Mouse (Mus musculus) spleen, adult 2 months (tissue): ENCODE measurements around the gene Slc25a29. TPM values are rescaled to one million over a fixed set of nuclear protein-coding genes. Genes with fewer than 3 reads are reported as not detected.

Experiments
- DNase-seq, 2 experiments: peaks; one replicate each; pipeline versions ENCODE4 v3.0.0 to v3.0.0-alpha.2; 2012 to 2021; ENCODE audit warnings: low spot score in 2 of 2, low read depth in 1 of 2
- H3K27ac ChIP-seq: fragments of 200-500 bp; 2 replicates; pipeline ENCODE4 v1.5.1; 2012; ENCODE audit warnings: low read length, inconsistent platforms; ENCODE audit not compliant: insufficient read depth
- H3K27me3 ChIP-seq: fragments of 200-500 bp; 2 replicates; pipeline ENCODE4 v1.6.1; 2012; ENCODE audit warnings: mild to moderate bottlenecking, moderate library complexity, low read length, inconsistent platforms; ENCODE audit not compliant: control insufficient read depth, insufficient read depth
- H3K36me3 ChIP-seq: fragments of 200-500 bp; 2 replicates; pipeline ENCODE4 v1.6.1; 2012; ENCODE audit warnings: mild to moderate bottlenecking, low read length, inconsistent platforms; ENCODE audit not compliant: control insufficient read depth, insufficient read depth
- H3K4me1 ChIP-seq: fragments of 200-500 bp; 2 replicates; pipeline ENCODE4 v1.6.1; 2011; ENCODE audit warnings: inconsistent platforms; ENCODE audit not compliant: control insufficient read depth, insufficient read depth, insufficient read length
- H3K4me3 ChIP-seq: fragments of 200-500 bp; 2 replicates; pipeline ENCODE4 v1.5.1; 2011; ENCODE audit warnings: mild to moderate bottlenecking, inconsistent platforms; ENCODE audit not compliant: insufficient read depth, insufficient read length; ENCODE audit errors: extremely low read depth
- CTCF ChIP-seq: fragments of 200-500 bp; IDR thresholded peaks from 2 replicates; pipeline ENCODE4 v1.5.1; 2011; ENCODE audit warnings: mild to moderate bottlenecking, inconsistent platforms; ENCODE audit not compliant: insufficient read depth, insufficient read length, insufficient replicate concordance; ENCODE audit errors: extremely low read depth
- POLR2A ChIP-seq: fragments of 200-500 bp; IDR thresholded peaks from 2 replicates; pipeline ENCODE4 v1.6.1; 2011; ENCODE audit warnings: low read depth, low read length, inconsistent platforms
- WGBS: fragments of 180-500 bp; shearing (Covaris S2); methylation state at CpG from one replicate; pipeline ENCODE4 v1.1.7; 2018; 5-methylcytosine and 5-hydroxymethylcytosine counted together
- polyA plus RNA-seq: library from polyadenylated mRNA; depleted of rRNA; stranded (reverse); fragments of >200 nt; gene quantifications from 2 replicates; pipeline ENCODE4 v1.2.3, GENCODE M21; 2012

Slc25a29 gene
- polyA plus RNA-seq, 1 experiment, result 5.9 TPM

DNA sequence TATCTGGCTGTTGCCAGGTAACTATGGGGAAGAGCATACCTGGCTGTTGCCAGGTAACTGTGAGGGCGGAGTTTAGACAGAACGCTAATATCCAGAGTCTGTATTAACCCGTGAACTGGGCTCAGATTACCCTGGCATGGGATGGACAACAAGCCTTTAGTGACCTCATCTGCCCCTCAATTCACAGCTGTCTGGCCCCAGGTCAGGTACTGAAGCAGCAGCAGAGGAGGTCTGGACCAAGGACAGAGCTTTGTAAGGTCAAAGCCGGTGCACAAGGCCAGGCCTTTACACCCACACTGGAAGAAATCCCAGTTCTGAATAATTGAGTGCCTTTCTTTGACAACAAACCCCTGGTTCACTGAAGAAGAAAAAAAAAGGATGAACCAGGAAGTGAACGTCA is 6.0 kb downstream of the Slc25a29 start:
- no peak for TF ChIP-seq CTCF
- TF ChIP-seq POLR2A, result no peak
- Histone ChIP-seq H3K27me3 (no peaks in the 10 kb centered on the region), H3K4me3 (no peak overlapping the region), H3K4me1 (no peaks in the 10 kb centered on the region), H3K27ac (no peak overlapping the region), H3K36me3 (0 out of 2 replicates have a peak, but pooled peaks cover 5% of the 10 kb centered on the region)
- WGBS, result 83% methylated on average over 5 of the region's 5 CpGs
- DNase-seq, result no peak

DNA sequence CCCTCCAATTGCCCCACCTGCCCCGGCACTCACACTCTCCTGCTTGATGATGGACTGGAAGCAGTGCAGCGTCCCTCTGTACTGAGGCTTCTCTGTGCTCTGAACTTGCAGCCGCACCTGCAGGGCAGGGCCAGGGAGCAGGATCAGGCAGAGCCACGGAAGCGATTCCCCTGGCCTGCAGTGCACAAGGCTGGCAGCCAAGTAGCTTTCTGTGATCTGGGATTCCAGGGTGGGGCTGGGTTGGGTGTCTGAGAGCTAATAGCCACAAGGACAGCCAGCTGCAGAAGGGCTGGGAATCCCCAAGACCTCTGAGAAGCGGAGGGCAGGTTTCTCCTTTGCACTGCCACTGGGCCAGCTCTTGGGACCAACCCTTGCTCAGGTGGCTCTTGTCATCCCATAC is 8.0 kb downstream of the Slc25a29 start:
- no peak for DNase-seq
- TF ChIP-seq POLR2A (no peak), CTCF (no peak)
- Histone ChIP-seq H3K4me3 (no peak overlapping the region), H3K36me3 (0 out of 2 replicates have a peak, but pooled peaks cover 5% of the 10 kb centered on the region), H3K4me1 (no peaks in the 10 kb centered on the region), H3K27me3 (no peaks in the 10 kb centered on the region), H3K27ac (no peak overlapping the region)
- 94% methylated on average over 6 of the region's 6 CpGs for WGBS

DNA sequence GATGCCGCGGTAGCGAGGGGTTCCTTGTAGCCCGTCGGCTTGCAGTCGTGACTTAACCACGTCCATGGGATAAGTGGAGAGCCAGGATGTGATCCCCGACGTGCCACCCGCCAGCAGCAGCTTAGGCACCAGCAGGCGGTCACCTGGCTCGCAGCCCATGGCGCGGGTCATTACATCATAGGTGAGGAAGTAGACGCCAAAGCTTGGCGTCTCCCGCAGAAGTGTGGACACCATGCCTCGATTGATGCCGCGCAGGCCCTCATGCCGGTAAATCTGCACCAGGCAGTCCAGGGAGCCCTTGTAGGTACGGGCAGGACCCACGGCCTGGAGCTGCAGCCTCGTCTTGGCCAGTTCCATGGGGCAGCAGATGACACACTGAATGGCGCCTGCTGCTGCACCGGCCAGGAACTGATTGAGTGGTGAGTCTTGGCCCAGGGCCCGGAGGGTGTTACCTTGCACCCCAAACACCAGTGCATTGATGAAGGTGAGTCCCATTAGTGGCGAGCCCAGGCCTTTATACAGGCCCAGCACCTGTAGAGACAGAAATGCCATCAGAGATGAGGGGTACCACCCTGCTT is 8.6 kb downstream of the Slc25a29 start:
- no peak for DNase-seq
- Histone ChIP-seq H3K27ac (no peak overlapping the region), H3K4me1 (no peaks in the 10 kb centered on the region), H3K36me3 (0 out of 2 replicates have a peak, but pooled peaks cover 5% of the 10 kb centered on the region), H3K4me3 (no peak overlapping the region), H3K27me3 (no peaks in the 10 kb centered on the region)
- WGBS, result 97% methylated on average over 28 of the region's 28 CpGs
- TF ChIP-seq CTCF (no peak), POLR2A (no peak)

DNA sequence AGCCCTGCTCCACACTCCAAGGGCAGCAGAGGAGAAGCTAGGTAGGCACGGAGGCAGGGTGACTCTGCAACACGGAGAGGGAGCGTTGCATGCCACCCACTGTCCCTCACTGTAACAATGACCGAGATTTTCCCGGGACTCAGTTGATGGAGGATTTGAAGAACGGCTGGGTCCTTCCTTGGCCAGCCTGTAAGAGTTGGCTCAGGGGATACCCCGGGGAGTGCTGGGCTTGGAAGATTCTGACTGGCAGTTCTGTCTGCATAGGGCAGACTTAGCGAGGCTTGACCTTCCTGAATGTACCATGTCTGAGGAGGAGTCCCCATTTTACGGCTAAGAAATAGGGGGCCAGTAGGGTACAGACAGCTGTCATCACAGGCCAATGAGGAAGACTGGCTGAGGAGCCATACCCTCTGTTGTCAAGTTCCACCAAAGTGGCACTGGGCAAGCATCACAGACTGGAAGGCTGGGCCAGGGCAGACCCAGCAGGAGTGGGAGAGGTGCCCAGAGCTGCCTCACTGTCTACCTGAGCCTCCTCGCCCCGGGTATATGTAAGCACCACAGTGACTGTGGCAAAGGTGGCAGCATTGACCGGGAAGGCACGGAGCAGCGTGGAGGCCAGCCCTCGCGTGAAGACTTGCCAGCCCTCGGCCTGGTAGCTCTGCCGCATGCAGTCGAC is 9.3 kb downstream of the Slc25a29 start:
- H3K27me3 ChIP-seq, result no peaks in the 10 kb centered on the region
- 0 out of 2 replicates have a peak, but pooled peaks cover 5% of the 10 kb centered on the region for H3K36me3 ChIP-seq
- no peak for DNase-seq
- no peaks in the 10 kb centered on the region for H3K4me1 ChIP-seq
- TF ChIP-seq CTCF (no peak), POLR2A (no peak)
- no peak overlapping the region for H3K4me3 ChIP-seq
- WGBS, result 98% methylated on average over 19 of the region's 19 CpGs
- no peak overlapping the region for H3K27ac ChIP-seq

DNA sequence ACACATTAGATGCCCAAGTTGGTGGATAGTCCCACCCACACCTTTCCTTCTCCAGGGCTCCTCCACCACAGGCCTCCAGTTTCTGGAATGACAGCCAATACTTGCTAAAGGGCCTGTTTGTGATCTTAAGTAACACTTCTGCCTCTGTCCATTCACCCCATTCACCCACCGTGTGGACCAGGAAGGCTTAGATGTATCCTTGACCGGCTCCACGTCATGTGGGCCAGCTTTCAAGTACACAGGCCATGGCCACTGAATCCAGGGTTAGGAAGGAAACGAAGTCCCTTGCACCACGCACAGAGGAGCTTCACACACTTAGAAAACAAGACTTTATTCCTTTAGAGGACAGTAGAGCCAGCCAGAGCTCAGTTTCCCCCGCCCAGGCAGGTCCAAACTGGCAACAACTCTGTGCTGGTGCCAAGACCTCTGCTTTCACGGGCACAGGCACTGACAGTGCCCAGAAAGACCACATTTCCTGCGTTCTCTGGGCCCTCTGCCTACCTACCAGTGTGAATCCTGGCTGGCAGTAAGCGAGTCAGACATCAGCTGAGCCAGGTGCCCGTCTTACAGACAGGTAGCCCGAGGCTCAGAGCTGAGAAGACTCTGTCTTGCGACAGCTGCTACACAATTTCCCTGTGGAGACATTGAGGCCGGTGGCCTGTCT is 10.0 kb downstream of the Slc25a29 start:
- no peak overlapping the region for H3K4me3 ChIP-seq
- WGBS, result 92% methylated on average over 13 of the region's 13 CpGs
- TF ChIP-seq POLR2A (no peak), CTCF (no peak)
- no peaks in the 10 kb centered on the region for H3K4me1 ChIP-seq
- H3K27me3 ChIP-seq, result no peaks in the 10 kb centered on the region
- H3K27ac ChIP-seq, result no peak overlapping the region
- H3K36me3 ChIP-seq, result 0 out of 2 replicates have a peak, but pooled peaks cover 5% of the 10 kb centered on the region
- no peak for DNase-seq

DNA sequence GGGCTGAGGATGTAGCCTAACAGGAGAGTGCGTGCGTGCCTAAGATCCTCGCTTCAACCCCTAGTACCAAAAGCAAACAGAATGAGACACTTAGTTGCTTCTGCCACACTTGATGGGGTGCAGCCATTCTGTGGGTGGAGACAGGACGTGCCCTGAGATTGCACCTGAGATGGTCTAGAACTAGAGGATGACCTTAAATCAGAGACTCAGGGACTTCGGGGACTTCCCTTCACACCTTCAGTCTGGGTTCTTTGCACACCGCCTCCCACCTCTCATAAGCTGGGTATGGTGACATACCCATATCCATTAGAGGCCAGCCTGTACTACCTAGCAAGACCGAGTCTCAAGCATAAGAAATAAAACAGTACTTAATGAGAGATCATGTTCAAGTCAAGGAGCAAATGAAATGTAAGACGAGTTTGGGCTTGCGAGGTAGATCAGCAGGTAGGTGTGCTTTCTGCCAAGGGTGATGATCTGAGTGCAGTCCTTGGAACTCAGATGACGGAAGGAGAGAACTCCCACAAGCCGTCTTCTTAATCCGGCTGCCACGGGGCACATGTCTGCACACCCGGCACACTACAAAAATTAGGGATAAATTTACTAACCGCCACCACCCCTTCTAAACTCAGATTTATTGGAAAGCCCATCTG is 11.3 kb downstream of the Slc25a29 start:
- Histone ChIP-seq H3K27ac (no peak overlapping the region), H3K4me3 (no peak overlapping the region), H3K4me1 (no peaks in the 10 kb centered on the region), H3K36me3 (0 out of 2 replicates have a peak, but pooled peaks cover 5% of the 10 kb centered on the region), H3K27me3 (no peaks in the 10 kb centered on the region)
- 92% methylated on average over 15 of the region's 15 CpGs for WGBS
- DNase-seq, result no peak
- TF ChIP-seq POLR2A (no peak), CTCF (no peak)
